Mouse (Mus musculus) olfactory bulb, adult 2 months (tissue): ENCODE data around the gene Cabin1.

ENCODE experiments used
- CTCF ChIP-seq: fragments of 200-500 bp; IDR thresholded peaks from 2 replicates; pipeline ENCODE4 v1.5.1; 2012; ENCODE audit warnings: low read depth, mild to moderate bottlenecking, low read length, moderate library complexity; ENCODE audit not compliant: insufficient read depth
- POLR2A ChIP-seq: fragments of 200-500 bp; IDR thresholded peaks from 2 replicates; pipeline ENCODE4 v1.6.1; 2012; ENCODE audit warnings: mild to moderate bottlenecking, low read depth, low read length, moderate library complexity; ENCODE audit not compliant: insufficient read depth

DNA sequence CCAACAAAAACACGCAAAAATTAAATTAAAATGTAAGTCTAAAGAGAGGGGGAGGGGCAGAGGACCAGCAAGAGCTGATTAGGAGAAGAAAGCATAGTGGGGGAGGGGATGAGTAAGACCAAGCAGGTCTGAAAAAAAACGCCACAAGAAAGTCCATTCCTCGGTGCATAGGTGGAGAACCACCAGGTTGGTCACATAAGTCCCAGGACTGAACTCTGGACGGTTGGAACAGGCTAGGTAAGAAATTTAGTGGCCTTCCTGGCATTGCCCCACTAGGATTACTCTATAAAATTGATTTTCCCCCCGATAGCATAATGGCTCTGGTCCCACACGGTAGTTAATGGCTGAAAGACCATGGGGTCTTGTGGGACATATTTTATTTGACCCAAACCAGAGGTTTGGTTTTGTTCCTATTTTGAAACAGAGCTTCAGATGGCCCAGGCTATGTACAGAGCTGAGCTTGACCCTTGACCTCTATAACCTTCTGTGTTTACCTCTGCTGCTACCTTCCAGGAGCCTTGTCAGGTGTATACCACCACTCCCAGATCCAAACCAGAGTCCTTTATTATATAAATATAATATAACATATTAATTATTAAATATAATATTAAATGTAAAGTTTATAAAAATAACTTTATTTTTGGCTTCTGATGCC, 25.1 kb upstream of the Cabin1 start:
- TF ChIP-seq CTCF (no peak), POLR2A (no peak)
